Comparison of ENCODE assay signal across 25 mouse cellular contexts in the genomic region with DNA sequence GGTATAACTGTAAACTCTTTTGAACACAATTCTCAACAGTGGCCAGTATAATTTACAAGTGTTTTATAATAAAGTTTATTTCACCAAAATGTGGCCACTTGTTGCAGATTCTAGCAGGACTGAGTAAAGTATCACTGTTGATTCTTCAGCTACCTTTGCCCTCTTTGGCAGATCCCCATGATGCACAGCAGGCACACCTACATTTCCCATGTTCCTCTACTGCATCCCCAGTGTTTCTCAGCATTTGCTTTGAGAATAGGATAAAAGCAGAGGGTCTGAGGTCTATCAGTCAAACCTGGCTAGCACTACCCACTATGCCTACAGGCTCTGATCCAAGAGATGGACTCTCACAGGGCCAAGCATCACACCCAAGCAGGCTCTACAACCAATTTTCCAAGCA. TPM values are rescaled to one million over a fixed set of nuclear protein-coding genes. Genes with fewer than 3 reads are reported as not detected.
DNase-seq lines count a peak whose midpoint lies in the region; ATAC-seq and TF ChIP-seq lines count a peak whose summit lies in the region.
"Had no signal": no experiment of that assay in that cellular context is flagged by ENCODE, and none has a peak within 500 bp of the region (broad histone marks: within the 10 kb centered on the region; RNA-seq: fewer than 3 reads in every experiment).

No protein-coding gene starts in this region.

- H3K36me3 ChIP-seq in heart, embryonic 10.5 days, result peaks cover 38% of the 10 kb centered on the region
- 0 out of 2 replicates have a peak, but pooled peaks cover 4% of the 10 kb centered on the region for H3K36me3 ChIP-seq in liver, embryonic 13.5 days
- H3K36me3 ChIP-seq in liver, embryonic 11.5 days (ENCODE audit: control insufficient read depth, insufficient read depth, low read length), result no peaks in the 10 kb centered on the region; the same call in 1 of the 2 replicates
- peaks cover 12% of the 10 kb centered on the region for H3K36me3 ChIP-seq in liver, postnatal 0 days (replicated peaks; ENCODE audit: insufficient read depth, low read length)

- TF ChIP-seq CTCF in liver, postnatal 0 days (IDR thresholded peaks at IDR 0.05; ENCODE audit: low read depth), result no peak

- no peaks in the 10 kb centered on the region for H3K9me3 ChIP-seq in heart, embryonic 10.5 days
- H3K9me3 ChIP-seq in liver, embryonic 13.5 days (replicated peaks), result no peaks in the 10 kb centered on the region
- no peaks in the 10 kb centered on the region for H3K9me3 ChIP-seq in liver, embryonic 11.5 days (ENCODE audit: control insufficient read depth, low read length)
- no peaks in the 10 kb centered on the region for H3K9me3 ChIP-seq in liver, postnatal 0 days (ENCODE audit: low read length)
- H3K9me3 ChIP-seq: forebrain, embryonic 10.5 days; forebrain, embryonic 13.5 days; G1E; hindbrain, embryonic 12.5 days; hindbrain, embryonic 15.5 days had no signal

- no peak overlapping the region for H3K9ac ChIP-seq in liver, embryonic 13.5 days
- no peak overlapping the region for H3K9ac ChIP-seq in liver, embryonic 11.5 days (ENCODE audit: low read depth, low read length)
- H3K9ac ChIP-seq in liver, postnatal 0 days (replicated peaks), result no peak overlapping the region
- H3K9ac ChIP-seq: forebrain, embryonic 13.5 days; hindbrain, embryonic 12.5 days; hindbrain, embryonic 15.5 days had no signal

- H3K27ac ChIP-seq in heart, embryonic 10.5 days, result no peak overlapping the region
- H3K27ac ChIP-seq in liver, embryonic 13.5 days, result peak overlapping the region; percentile 41; the same call in 1 of the 2 replicates
- no peak overlapping the region for H3K27ac ChIP-seq in liver, embryonic 11.5 days (ENCODE audit: low read depth, low read length)
- H3K27ac ChIP-seq in liver, postnatal 0 days (ENCODE audit: low read depth), result peak overlapping the region; percentile 72
- H3K27ac ChIP-seq: forebrain, embryonic 10.5 days; forebrain, embryonic 13.5 days; hindbrain, embryonic 12.5 days; hindbrain, embryonic 15.5 days had no signal

- peaks cover 11% of the 10 kb centered on the region; the same call in 1 of the 2 replicates for H3K4me1 ChIP-seq in heart, embryonic 10.5 days
- peaks cover 25% of the 10 kb centered on the region for H3K4me1 ChIP-seq in liver, embryonic 13.5 days (replicated peaks)
- peaks cover 2% of the 10 kb centered on the region; the same call in 1 of the 2 replicates for H3K4me1 ChIP-seq in liver, embryonic 11.5 days (replicated peaks; ENCODE audit: control insufficient read depth, insufficient read depth, low read length)
- peaks cover 15% of the 10 kb centered on the region for H3K4me1 ChIP-seq in liver, postnatal 0 days (ENCODE audit: insufficient read depth)

- no peak for ATAC-seq in liver, embryonic 13.5 days (ENCODE audit: low read depth)
- ATAC-seq in liver, embryonic 11.5 days (replicated peaks; ENCODE audit: low FRiP score), result no peak
- peak; percentile 47 for ATAC-seq in liver, postnatal 0 days
- ATAC-seq: forebrain, embryonic 13.5 days; forebrain, embryonic 16.5 days; Patski had no signal

- H3K4me3 ChIP-seq in heart, embryonic 10.5 days, result no peak overlapping the region
- no peak overlapping the region for H3K4me3 ChIP-seq in liver, embryonic 13.5 days (replicated peaks)
- no peak overlapping the region for H3K4me3 ChIP-seq in liver, embryonic 11.5 days (ENCODE audit: low read depth, low read length)
- H3K4me3 ChIP-seq in liver, postnatal 0 days (ENCODE audit: low read depth, low read length), result no peak overlapping the region
- H3K4me3 ChIP-seq: forebrain, embryonic 10.5 days; forebrain, embryonic 13.5 days; heart, adult 2 months; hindbrain, embryonic 12.5 days; hindbrain, embryonic 15.5 days had no signal

- H3K27me3 ChIP-seq in heart, embryonic 10.5 days (ENCODE audit: insufficient read depth, poor library complexity, severe bottlenecking), result no peaks in the 10 kb centered on the region
- H3K27me3 ChIP-seq in liver, embryonic 13.5 days, result no peaks in the 10 kb centered on the region
- no peaks in the 10 kb centered on the region for H3K27me3 ChIP-seq in liver, embryonic 11.5 days (replicated peaks; ENCODE audit: control insufficient read depth, insufficient read depth, low read length)
- H3K27me3 ChIP-seq in liver, postnatal 0 days (ENCODE audit: insufficient read depth, low read length), result no peaks in the 10 kb centered on the region
- H3K27me3 ChIP-seq: CH12.LX; forebrain, embryonic 13.5 days; hindbrain, embryonic 12.5 days; hindbrain, embryonic 15.5 days; Patski had no signal

- DNase-seq in heart, adult 11 months, result peak; percentile 68
- no peak for DNase-seq in heart, embryonic 10.5 days (ENCODE audit: low spot score)
- peak; percentile 23 to 48 for DNase-seq in kidney, postnatal 25 days
- no peak for DNase-seq in kidney, adult 11 months
- no peak for DNase-seq in liver, embryonic 13.5 days
- DNase-seq in liver, embryonic 11.5 days (ENCODE audit: low spot score), result no peak
- DNase-seq in liver, postnatal 0 days, result peak; percentile 54
- DNase-seq in left cerebral cortex, adult 11 months (ENCODE audit: low spot score), result no peak
- DNase-seq: adrenal gland, postnatal 10 days; adrenal gland, postnatal 36 days; B cell, adult 2 months; cerebellum, adult 18-20 months; cerebellum, adult 9-10 months; cerebellum, postnatal 14 days; gastrocnemius, postnatal 25 days; heart, adult 2 months had no signal

- no peak for TF ChIP-seq EP300 in liver, postnatal 0 days (IDR thresholded peaks at IDR 0.05; ENCODE audit: low read depth)

- no peak overlapping the region for H3K4me2 ChIP-seq in liver, embryonic 13.5 days
- no peak overlapping the region; the same call in 1 of the 2 replicates for H3K4me2 ChIP-seq in liver, embryonic 11.5 days
- H3K4me2 ChIP-seq in liver, postnatal 0 days (ENCODE audit: low read depth, low read length), result peak overlapping the region; percentile 40
- H3K4me2 ChIP-seq: forebrain, embryonic 13.5 days; heart, embryonic 11.5 days; hindbrain, embryonic 12.5 days; hindbrain, embryonic 15.5 days had no signal

RNA-seq across cellular contexts. Expression of a gene that starts 22.8 kb away (rescaled TPM):
- polyA plus RNA-seq in heart, embryonic 10.5 days (2016; fragmentation: Nextera tagmentation; extraction: Ambion mirVana), result 29.8 and 37.5 TPM in 2 replicates
- polyA plus RNA-seq in liver, embryonic 13.5 days (2015; fragmentation: Nextera tagmentation; extraction: Ambion mirVana), result 25.5 and 29.8 TPM in 2 replicates
- 43.9 and 44.1 TPM in 2 replicates for polyA plus RNA-seq in liver, embryonic 11.5 days (2014; fragmentation: Nextera tagmentation; extraction: Ambion mirVana)
- 34.1 and 39.7 TPM in 2 replicates for polyA plus RNA-seq in liver, postnatal 0 days (2015; fragmentation: Nextera tagmentation; extraction: Ambion mirVana)

RNA-seq across cellular contexts. Expression of a gene that starts 57.0 kb away (rescaled TPM):
- 38.8 and 40.7 TPM in 2 replicates for polyA plus RNA-seq in heart, embryonic 10.5 days (2016; fragmentation: Nextera tagmentation; extraction: Ambion mirVana)
- 20.4 and 23.6 TPM in 2 replicates for polyA plus RNA-seq in liver, embryonic 13.5 days (2015; fragmentation: Nextera tagmentation; extraction: Ambion mirVana)
- 40.3 and 40.5 TPM in 2 replicates for polyA plus RNA-seq in liver, embryonic 11.5 days (2014; fragmentation: Nextera tagmentation; extraction: Ambion mirVana)
- polyA plus RNA-seq in liver, postnatal 0 days (2015; fragmentation: Nextera tagmentation; extraction: Ambion mirVana), result 18.4 and 18.6 TPM in 2 replicates

Comparison
In these comparisons a context has a peak if more than half of its experiments do, and no peak if none do; other contexts are left out.
1. DNase-seq: peak in heart, adult 11 months (single experiment), kidney, postnatal 25 days (2 of 2) and liver, postnatal 0 days (single experiment); none in heart, embryonic 10.5 days (single experiment), kidney, adult 11 months (single experiment), liver, embryonic 13.5 days (single experiment), liver, embryonic 11.5 days (single experiment) and left cerebral cortex, adult 11 months (single experiment).
2. H3K27ac ChIP-seq: peak in liver, embryonic 13.5 days (single experiment) and liver, postnatal 0 days (single experiment); none in heart, embryonic 10.5 days (single experiment) and liver, embryonic 11.5 days (single experiment).